Mouse (Mus musculus): ENCODE results near the gene Cnr2. TPM values are rescaled to one million over a fixed set of nuclear protein-coding genes. Genes with fewer than 3 reads are reported as not detected.

The Cnr2 gene
- polyA plus RNA-seq, 1 experiment from 2014 or later, result not detected

DNA sequence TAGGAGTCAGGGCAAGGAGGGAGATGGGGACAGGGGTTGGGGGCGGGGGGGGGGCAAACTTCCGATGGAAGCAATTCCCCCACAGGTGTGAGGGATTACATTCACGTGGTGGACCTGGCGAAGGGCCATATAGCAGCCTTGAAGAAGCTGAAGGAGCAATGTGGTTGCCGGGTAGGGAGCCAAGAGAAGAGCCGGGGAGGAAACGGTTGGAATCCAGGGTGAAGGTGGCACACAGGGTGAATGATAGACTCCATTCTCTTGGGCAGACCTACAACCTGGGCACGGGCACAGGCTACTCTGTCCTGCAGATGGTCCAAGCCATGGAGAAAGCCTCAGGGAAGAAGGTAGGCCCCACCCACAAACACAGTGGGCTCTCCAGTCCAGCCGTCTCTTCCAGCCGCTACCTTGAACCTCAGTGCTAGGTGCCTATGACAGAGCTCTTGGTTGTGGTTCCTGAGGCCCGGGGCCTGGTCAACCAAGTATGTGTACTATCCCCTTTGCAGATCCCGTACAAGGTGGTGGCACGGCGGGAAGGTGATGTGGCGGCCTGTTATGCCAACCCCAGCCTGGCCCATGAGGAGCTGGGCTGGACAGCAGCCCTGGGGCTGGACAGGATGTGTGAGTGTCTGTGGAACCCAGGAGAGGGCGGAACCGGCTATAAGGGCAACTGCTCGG, 72.0 kb downstream of the Cnr2 start:
- no peaks in the 10 kb centered on the region for H3K9me3 ChIP-seq (ENCODE audit: control insufficient read depth, low read length)
- H3K4me3 ChIP-seq (replicated peaks; ENCODE audit: low read length), result no peak overlapping the region
- peaks cover 25% of the 10 kb centered on the region for H3K36me3 ChIP-seq (ENCODE audit: control insufficient read depth, insufficient read depth)
- ATAC-seq, result no peak
- no peak overlapping the region for H3K9ac ChIP-seq (replicated peaks; ENCODE audit: low read depth, low read length)
- H3K4me2 ChIP-seq (ENCODE audit: low read length), result no peak overlapping the region
- H3K27ac ChIP-seq (ENCODE audit: low read length), result no peak overlapping the region
- H3K4me1 ChIP-seq (replicated peaks; ENCODE audit: control insufficient read depth, insufficient read depth, low read length), result peaks cover 29% of the 10 kb centered on the region
- 89% methylated on average over 18 of the region's 18 CpGs for WGBS
- H3K27me3 ChIP-seq (replicated peaks; ENCODE audit: control insufficient read depth, insufficient read depth, low read length), result no peaks in the 10 kb centered on the region

DNA sequence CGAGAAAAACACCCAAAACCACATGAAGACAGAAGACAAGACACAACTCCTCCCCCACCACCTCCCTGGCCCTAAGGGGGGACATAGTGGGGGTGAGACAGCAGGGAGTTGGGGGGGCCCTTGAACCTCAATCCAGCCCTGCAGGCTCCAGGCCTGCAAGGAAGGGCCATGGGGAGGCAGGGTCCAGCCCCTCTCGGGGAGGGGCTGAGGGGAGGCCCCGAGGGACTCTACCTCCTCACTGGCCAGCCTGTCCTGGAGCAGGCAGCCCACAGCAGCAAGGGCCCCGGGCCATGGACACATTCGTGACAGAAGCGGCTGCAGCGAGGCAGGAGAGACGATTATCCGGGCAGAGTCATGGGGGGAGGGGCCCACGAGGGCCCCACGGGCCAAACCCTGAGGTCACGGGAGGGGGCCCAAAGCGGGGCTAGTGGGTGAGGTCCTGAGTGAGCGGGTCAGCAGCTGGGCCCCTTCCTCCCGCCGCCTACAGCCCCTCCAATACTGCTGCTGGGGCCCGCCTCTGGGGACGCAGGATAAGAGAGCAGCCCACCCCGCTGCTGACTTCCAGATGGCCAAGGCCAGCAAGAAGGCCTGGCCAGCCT, 73.2 kb downstream of the Cnr2 start:
- no peak overlapping the region for H3K4me3 ChIP-seq (replicated peaks; ENCODE audit: low read length)
- WGBS, result 75% methylated on average over 19 of the region's 19 CpGs
- H3K27me3 ChIP-seq (replicated peaks; ENCODE audit: control insufficient read depth, insufficient read depth, low read length), result no peaks in the 10 kb centered on the region
- ATAC-seq, result no peak
- H3K9me3 ChIP-seq (ENCODE audit: control insufficient read depth, low read length), result no peaks in the 10 kb centered on the region
- no peak overlapping the region for H3K27ac ChIP-seq (ENCODE audit: low read length)
- H3K4me2 ChIP-seq (ENCODE audit: low read length), result no peak overlapping the region
- H3K4me1 ChIP-seq (replicated peaks; ENCODE audit: control insufficient read depth, insufficient read depth, low read length), result peaks cover 27% of the 10 kb centered on the region
- no peak overlapping the region for H3K9ac ChIP-seq (replicated peaks; ENCODE audit: low read depth, low read length)
- peaks cover 25% of the 10 kb centered on the region for H3K36me3 ChIP-seq (ENCODE audit: control insufficient read depth, insufficient read depth)

DNA sequence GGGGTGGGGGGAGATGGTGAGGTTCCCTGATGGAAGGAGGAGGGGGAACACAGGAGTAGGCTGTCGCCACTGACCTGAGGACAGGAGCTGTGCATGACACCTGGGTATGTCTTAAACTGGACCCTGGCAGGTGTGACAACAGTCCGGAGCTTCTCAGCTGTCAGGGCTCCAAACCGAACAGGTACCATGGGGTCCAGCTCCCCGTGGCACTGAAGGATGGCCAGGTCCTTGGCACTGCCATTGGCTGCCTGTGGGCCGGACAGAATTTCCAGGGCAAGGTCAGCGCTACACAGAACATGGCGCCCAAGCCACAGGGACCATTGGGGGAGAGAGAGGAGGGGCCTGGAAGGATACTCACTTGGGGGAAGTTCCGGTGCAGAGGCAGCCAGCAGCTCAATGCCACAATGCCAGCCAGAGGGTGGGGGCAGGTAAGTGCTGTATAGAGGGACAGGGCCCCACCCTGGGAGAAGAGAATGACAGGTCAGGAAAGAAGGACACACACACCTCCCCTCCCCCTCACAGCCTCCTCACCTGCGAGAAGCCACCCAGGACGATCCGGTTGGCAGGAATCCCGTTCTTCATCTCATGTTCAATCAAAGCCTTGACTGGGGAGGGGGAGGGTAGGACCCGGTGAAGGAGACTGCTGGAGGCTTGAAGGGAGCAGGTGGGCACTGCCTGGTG, 74.0 kb downstream of the Cnr2 start:
- ATAC-seq, result no peak
- no peak overlapping the region for H3K4me3 ChIP-seq (replicated peaks; ENCODE audit: low read length)
- H3K4me1 ChIP-seq (replicated peaks; ENCODE audit: control insufficient read depth, insufficient read depth, low read length), result peaks cover 24% of the 10 kb centered on the region
- WGBS, result 88% methylated on average over 13 of the region's 13 CpGs
- H3K27me3 ChIP-seq (replicated peaks; ENCODE audit: control insufficient read depth, insufficient read depth, low read length), result no peaks in the 10 kb centered on the region
- no peak overlapping the region for H3K4me2 ChIP-seq (ENCODE audit: low read length)
- no peak overlapping the region for H3K27ac ChIP-seq (ENCODE audit: low read length)
- no peaks in the 10 kb centered on the region for H3K9me3 ChIP-seq (ENCODE audit: control insufficient read depth, low read length)
- H3K9ac ChIP-seq (replicated peaks; ENCODE audit: low read depth, low read length), result no peak overlapping the region
- H3K36me3 ChIP-seq (ENCODE audit: control insufficient read depth, insufficient read depth), result peaks cover 25% of the 10 kb centered on the region

Other genes with a start within 250 kb of the Cnr2 start
- gene Ifnlr1, start 209.1 kb upstream of the Cnr2 start, polyA plus RNA-seq (2015; fragmentation: Nextera tagmentation; extraction: Ambion mirVana), result 0.16 and 0.18 TPM in 2 replicates
- gene Il22ra1, start 167.2 kb upstream of the Cnr2 start, polyA plus RNA-seq (2015; fragmentation: Nextera tagmentation; extraction: Ambion mirVana), result not detected in 2 replicates
- 0.29 and 0.34 TPM in 2 replicates for gene Myom3, start 135.7 kb upstream of the Cnr2 start, polyA plus RNA-seq (2015; fragmentation: Nextera tagmentation; extraction: Ambion mirVana)
- 253 and 294 TPM in 2 replicates for gene Srsf10, start 39.6 kb upstream of the Cnr2 start, polyA plus RNA-seq (2015; fragmentation: Nextera tagmentation; extraction: Ambion mirVana)
- gene Pnrc2, start 21.5 kb upstream of the Cnr2 start, polyA plus RNA-seq (2015; fragmentation: Nextera tagmentation; extraction: Ambion mirVana), result 120 and 140 TPM in 2 replicates
- 52.9 and 58.8 TPM in 2 replicates for gene Fuca1, start 25.3 kb downstream of the Cnr2 start, polyA plus RNA-seq (2015; fragmentation: Nextera tagmentation; extraction: Ambion mirVana)
- 62.2 and 67.9 TPM in 2 replicates for gene Hmgcl, start 51.1 kb downstream of the Cnr2 start, polyA plus RNA-seq (2015; fragmentation: Nextera tagmentation; extraction: Ambion mirVana)
- 34.7 and 44.1 TPM in 2 replicates for gene Gale, start 68.3 kb downstream of the Cnr2 start, polyA plus RNA-seq (2015; fragmentation: Nextera tagmentation; extraction: Ambion mirVana)
- gene Lypla2, start 77.2 kb downstream of the Cnr2 start, polyA plus RNA-seq (2015; fragmentation: Nextera tagmentation; extraction: Ambion mirVana), result 169 and 197 TPM in 2 replicates
- 56.0 and 56.1 TPM in 2 replicates for gene Pithd1, start 91.9 kb downstream of the Cnr2 start, polyA plus RNA-seq (2015; fragmentation: Nextera tagmentation; extraction: Ambion mirVana)
- 32.5 and 36.2 TPM in 2 replicates for gene Eloa, start 126.4 kb downstream of the Cnr2 start, polyA plus RNA-seq (2015; fragmentation: Nextera tagmentation; extraction: Ambion mirVana)
- 281 and 302 TPM in 2 replicates for gene Rpl11, start 158.0 kb downstream of the Cnr2 start, polyA plus RNA-seq (2015; fragmentation: Nextera tagmentation; extraction: Ambion mirVana)
- 85.1 and 102 TPM in 2 replicates for gene Id3, start 248.1 kb downstream of the Cnr2 start, polyA plus RNA-seq (2015; fragmentation: Nextera tagmentation; extraction: Ambion mirVana)

All from forebrain, embryonic 16.5 days (tissue).